Mouse (Mus musculus): ENCODE measurements around the gene Ppm1l.
"Not testable (repeated sequence)": the region's sequence is repeated elsewhere in the genome, so short reads cannot be mapped to it uniquely, and the experiment has no call there.

The Ppm1l gene

DNA sequence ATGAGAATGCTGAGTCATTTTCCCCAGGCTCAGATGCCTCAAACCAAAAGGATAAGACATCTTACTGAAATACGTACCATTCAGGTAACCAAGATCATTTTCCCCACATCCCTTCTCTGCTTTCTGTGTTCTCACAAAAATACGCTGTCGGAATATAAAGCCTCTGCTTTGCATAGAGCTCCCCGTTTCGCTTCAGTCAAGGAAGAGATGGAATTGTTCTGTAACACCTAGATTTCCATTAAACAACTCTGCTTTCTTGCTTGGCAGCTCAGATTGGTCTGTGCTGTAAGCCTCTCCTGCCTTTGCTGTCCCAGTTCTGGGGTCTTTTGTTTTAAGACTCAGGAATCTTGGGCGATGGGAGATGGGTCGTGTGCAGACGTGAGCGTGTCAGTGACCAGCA is 51.3 kb downstream of the Ppm1l start:
- DNase-seq (ENCODE audit: low read depth in 1 of 2, low spot score in 2 of 2): no peak

DNA sequence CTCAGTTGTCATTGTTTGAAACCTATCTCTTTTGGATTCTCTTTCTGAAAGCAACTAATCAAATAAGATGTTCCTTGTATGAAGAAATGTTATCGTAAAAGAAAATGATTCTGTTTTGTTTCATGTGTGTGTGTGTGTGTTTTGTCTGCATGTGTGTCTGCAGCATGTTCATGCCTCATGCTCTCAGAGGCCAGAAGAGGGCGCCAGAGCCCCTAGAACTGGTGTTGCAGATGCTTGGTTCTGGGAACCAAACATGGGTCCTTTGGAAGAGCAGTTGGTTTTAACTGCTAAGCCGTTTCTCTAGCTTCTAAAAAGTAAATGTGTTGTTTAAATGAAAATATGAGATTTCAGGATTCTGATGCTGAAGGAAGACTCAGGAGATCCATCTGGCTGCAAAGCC is 56.1 kb downstream of the Ppm1l start:
- no peak for DNase-seq (ENCODE audit: low read depth in 1 of 2, low spot score in 2 of 2)

DNA sequence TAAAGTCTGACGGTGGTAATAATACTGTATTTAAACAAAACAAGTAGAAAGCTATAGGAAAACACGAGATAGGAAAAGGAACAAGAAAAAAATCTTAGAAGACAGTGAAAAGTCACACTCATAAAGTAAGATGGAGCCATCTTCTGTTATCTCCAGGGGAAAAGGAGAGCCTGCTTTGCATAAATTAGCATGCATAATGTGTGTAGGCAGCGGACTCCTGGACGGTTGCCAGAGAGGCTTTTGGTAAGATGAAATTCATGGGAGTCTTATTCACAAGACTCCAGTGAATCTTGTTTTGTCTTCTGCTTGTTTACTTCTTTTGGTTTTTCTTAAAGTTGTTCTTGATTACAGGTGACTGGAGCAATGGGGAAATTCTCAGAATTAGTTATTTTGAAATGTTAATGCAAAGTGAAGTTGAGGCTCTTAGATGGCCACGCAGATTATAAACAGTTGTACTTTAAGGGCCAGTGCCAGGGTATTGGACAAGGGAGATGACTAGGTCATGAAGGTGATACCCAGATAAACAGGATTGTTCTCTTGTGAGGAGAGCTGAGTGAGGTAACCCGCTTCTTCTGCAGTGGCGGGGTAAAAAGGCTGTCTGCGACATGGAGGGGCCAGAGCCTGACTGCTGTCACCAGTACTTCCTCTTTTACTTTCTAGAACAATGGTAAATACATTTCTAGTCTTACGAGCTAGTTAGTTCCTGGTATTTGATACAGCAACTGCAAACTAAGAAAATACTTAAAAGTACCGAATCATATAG is 57.1 kb downstream of the Ppm1l start:
- no peak for DNase-seq (ENCODE audit: low read depth in 1 of 2, low spot score in 2 of 2)

DNA sequence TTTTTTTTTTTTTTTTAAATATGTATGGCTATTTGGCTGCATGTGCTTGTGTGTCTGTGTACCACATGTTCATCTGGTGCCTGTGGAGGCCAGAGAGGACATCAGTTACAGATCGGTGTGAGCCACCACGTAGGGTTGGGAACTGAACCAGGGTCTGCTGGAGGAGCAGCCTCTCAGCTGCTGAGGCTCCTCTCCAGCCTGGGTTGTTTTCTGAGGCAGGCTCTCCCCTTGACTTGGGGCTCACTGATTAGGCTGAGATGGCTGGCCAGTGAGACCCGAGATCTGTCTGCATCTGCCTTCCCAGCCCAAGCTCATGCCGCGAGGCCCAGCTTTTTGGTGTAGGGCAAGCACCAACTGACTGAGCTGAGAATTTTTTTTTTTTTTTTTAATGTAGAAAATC is 57.9 kb downstream of the Ppm1l start:
- DNase-seq (ENCODE audit: low read depth in 1 of 2, low spot score in 2 of 2): no peak

DNA sequence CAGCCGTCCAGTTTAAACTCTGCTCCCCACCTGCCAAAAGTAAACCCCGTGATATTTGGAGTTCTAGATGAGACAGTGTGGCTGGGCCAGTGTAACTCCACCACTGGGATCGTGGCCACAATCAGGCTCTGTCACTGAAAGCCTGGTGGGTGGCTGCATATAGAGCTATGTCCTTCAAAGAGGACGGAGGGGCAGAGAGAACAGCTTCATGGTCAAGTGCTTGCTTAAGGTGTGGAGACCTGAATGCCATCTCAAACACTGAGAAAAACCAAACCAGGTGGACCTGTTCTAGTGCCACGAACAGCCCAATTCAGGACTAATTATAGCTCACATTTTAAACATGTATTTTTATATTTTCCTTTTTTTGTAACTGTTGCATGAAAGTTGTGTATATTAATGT is 58.3 kb downstream of the Ppm1l start:
- no peak for DNase-seq (ENCODE audit: low read depth in 1 of 2, low spot score in 2 of 2)

DNA sequence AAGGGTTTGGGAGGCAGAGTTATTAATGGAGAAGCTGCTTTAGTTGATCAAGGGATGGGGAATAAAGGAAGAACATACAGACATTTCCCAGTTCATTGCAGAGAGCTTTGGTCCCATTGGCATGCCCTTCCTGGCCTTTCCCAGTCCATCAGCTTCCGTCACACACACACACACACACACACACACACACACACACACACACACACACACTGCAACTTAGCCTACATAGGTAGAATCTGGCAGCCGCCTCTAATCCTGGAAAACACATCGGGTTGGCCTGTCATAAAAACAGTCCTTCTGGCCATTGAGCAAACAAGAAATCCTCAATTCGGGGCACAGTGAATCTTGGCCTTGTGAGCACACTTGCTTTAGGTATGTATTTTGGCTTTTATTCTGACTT is 64.6 kb downstream of the Ppm1l start:
- no peak for DNase-seq (ENCODE audit: low read depth in 1 of 2, low spot score in 2 of 2)

DNA sequence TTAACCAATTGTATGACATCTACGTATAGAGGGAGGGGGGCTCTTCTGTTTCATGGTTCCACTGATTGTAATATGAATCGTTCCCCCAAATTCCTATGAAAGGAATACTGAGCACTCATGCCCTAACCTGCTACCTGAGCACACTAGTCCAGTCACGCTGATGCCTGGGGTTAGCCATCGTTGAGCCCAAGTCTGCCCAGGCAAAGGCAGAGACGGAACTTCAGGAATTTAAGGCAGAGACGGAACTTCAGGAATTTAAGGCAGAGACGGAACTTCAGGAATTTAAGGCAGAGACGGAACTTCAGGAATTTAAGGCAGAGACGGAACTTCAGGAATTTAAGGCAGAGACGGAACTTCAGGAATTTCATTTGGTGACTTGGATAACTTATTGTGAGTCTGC is 75.2 kb downstream of the Ppm1l start:
- not testable (repeated sequence) for DNase-seq (ENCODE audit: low read depth in 1 of 2, low spot score in 2 of 2)

DNA sequence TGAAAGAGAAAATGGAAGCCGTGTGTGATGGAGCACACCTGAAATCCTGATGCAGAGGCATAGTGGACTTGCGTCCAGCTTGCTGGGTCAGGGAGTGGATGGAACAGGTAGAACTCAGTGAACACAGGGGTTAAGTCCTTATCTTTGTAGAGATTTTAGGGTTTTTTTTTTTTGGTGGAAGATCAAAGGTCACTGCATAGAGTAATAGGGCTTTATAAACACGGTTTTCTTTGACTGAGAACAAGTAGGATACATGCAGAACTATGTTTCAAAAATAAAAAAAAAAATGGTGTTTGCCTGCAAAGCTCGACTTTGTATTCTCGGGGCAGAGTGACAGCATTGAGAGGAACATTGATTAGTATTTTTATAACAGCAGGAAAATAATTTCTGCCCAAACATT is 75.6 kb downstream of the Ppm1l start:
- no peak for DNase-seq (ENCODE audit: low read depth in 1 of 2, low spot score in 2 of 2)

DNA sequence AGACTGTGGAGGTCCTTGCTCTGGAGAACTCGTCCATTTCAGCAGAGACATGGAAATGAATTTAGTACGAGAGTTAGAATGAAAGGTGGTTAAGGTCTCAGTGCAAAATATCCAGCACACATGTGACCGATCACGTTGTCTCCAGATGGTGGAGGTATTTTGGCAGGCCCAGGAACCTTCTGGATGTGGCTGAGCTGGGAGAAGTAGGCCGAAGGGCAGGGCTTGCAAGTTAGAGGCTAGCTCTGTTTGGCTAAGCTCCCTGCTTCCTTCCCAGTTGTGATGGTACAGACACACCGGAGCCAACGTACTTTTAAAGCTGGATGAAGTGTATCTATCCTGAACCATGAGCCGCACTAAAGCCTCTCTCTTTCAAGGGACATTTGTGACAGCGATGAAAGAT is 76.4 kb downstream of the Ppm1l start:
- DNase-seq (ENCODE audit: low read depth in 1 of 2, low spot score in 2 of 2): no peak

DNA sequence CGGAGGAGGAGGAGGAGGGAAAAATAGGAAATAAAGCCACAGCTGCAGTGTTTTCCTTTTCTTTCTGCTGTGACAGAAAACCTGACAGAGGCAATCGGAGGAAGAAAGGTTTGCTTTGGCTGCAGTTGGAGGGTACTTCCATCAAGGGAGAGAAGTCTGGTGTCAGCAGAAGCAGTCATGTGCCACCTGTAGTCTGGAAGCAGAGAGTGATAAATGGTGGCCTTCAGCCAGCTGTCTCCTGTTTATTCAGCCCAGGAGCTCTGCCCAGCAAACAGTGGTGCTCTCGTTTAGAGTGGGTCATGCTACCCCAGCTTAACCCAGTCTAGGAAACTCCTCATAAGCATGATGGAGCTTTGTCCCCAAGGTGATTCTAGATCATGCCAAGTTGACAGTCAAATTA is 77.3 kb downstream of the Ppm1l start:
- DNase-seq (ENCODE audit: low read depth in 1 of 2, low spot score in 2 of 2): no peak

DNA sequence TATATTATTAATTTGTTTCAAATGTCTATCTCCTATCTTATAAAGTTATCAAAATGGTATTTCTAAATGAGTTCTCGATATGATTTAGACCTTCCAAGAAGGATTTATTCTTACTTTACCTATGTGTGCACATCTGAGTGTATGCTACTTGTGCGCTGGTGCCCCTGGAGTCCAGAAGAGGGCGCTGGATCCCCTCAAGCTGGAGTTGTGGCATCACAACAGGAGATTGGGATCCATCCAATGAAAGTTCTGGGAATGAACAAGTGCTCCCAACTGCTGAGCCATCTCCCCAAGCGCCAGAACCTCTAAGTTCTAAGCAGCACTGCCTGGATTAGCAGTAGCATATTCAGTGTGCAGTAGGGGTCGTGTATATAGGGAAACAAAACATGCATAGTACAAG is 78.4 kb downstream of the Ppm1l start:
- DNase-seq (ENCODE audit: low read depth in 1 of 2, low spot score in 2 of 2): no peak

DNA sequence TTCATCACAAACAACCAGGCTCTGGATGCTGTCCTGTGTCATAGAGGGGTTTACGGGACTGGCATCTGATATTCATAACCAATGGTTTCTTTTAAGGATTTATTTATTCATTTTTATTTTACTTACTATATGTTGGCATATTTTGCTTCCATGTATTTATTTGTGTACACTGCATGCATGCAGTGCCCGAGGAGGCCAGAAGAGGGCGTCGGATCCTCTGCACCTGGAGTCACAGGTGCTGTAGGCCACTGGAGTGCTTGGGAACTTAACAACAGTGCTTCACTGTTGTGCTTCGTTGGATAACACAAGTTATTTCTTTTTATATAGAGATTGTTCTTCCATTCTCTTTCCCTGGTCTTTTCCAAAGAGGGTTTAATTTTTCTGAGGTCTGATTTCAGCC is 81.1 kb downstream of the Ppm1l start:
- DNase-seq (ENCODE audit: low read depth in 1 of 2, low spot score in 2 of 2): no peak

DNA sequence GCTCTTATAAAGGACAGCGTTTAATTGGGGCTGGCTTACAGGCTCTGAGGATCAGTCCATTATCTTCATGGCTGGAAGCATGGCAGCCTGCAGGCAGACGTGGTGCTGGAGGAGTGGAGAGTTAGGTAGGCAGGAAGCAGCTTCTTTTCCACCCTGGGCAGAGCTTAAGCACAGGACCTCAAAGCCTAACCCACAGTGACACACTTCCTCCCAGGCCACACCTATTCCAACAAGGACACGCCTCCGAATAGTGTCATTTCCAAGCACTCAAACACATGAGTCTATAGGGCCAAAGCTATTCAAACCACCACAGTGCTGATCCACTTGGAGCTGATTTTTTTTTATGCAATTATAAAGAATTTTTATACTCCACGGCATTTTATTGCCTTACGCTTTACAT is 82.7 kb downstream of the Ppm1l start:
- no peak for DNase-seq (ENCODE audit: low read depth in 1 of 2, low spot score in 2 of 2)

DNA sequence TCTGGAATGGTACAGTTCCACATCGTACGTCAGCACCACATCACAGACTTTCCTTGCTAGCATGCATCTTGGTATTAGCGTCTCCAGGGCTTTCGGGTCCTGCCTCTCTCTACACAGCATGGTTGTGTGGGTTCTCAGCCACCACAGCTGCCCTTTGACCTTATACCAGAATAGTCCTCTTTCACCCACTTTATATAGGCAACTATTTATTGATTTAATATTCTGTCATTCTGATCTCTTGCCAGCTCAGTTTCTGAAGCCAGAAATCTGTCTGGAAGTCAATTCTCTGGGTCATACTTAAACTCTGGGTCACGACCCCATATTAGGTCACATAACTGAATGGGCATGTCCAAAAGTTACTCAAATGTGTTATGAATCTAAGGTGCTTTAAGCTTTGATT is 86.5 kb downstream of the Ppm1l start:
- DNase-seq (ENCODE audit: low read depth in 1 of 2, low spot score in 2 of 2): no peak

DNA sequence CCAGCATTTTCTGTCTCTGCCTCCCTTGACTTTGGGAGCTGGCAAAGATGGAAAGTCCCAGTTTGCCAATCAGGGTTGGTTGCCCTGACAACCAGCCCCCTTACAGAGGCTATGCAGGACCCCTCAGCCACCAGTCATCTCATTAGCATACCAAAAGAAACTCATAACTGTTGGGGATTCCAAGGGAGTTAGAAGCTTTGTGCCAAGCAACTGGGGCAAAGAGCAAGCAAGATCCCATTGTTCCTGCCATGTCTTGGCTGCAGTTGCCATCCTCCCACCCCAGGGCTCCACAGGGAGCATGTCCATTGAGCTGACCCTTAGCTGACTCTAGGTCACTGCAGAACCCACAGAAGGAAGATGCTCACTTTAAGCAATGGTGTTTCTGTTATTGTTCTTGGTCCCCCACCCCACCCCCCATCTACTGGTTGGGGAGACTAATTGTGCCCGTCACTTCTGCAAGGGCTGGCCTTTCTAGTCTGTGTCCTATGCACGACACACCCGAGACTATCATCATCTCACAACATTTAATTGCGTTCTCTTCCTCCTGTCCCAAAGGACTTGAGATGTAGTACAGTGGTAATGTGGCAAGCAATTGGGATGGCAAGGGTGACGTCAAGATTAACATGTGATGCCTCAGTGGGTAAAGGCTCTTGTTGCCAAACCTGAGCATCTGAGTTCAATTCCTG is 89.7 kb downstream of the Ppm1l start:
- no peak for DNase-seq (ENCODE audit: low read depth in 1 of 2, low spot score in 2 of 2)

DNA sequence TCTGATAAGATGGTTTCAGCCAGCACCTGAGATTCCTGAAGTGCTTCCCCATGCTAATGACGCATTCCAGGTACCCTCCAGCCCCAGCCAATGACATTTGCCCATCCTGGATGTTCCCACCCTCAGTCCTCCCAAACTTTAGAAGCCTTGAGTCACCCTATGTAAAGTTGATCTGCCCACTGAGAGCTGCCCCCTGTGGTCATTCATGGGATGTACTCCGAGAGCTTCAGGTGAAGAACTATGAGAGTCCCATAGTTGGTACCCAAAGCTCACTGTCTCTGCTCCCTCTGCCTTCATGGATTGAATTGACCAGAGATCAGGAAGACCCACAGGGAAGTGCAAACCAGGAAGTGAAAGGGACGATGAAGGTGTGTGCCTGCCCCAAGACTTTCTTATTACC is 91.4 kb downstream of the Ppm1l start:
- no peak for DNase-seq (ENCODE audit: low read depth in 1 of 2, low spot score in 2 of 2)

DNA sequence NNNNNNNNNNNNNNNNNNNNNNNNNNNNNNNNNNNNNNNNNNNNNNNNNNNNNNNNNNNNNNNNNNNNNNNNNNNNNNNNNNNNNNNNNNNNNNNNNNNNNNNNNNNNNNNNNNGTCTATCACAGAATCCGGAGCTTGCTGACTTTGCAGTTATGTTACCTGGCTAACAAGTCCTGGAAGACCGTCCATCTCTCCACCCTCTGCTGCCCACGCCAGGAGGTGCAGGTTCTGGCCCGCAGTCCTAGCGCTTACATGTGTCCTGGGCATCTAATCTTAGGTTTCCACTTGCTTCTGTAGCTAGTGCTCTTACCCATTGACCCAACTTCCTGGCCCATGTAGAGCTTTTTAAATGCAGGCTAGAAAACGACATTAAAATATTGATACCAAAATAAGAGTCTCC is 99.5 kb downstream of the Ppm1l start:
- DNase-seq (ENCODE audit: low read depth in 1 of 2, low spot score in 2 of 2): no peak

DNA sequence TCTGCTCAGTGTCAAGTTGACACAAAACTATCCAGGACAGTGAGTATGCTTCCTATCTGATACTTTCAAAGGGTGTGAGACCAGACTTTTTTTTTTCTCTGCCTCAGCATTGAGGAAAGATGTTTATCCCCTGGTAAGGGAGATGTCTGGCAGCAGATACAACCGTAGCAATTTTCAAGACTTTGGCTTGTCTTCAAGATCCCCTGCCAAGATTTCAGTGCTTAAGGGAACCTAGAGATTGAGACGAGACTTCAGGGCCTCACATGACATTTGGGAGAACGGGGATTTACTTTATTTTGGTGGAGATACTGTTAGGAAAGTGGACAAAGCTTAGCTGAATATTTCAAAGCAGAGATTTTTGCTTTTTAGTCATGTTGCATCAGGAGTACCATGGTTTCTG is 106.1 kb downstream of the Ppm1l start:
- no peak for DNase-seq (ENCODE audit: low read depth in 1 of 2, low spot score in 2 of 2)

DNA sequence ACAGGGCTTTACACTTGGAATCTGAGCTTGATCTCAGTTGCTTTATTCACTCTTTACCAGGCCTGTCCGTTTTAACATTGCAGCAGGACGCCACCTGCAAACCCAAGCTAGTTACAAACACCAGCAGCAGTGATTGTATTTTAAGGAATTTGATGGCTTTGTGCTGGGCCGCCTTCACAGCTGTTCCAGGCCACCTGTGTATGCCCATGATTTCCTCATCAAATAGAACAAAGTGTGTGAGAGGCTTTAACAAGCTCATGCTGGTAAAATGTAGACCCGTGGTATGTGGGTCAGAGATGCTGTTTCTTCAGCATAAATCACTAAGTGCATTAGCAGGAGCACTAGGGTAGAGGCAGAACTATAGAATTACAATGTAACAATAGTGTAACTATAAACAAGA is 106.7 kb downstream of the Ppm1l start:
- no peak for DNase-seq (ENCODE audit: low read depth in 1 of 2, low spot score in 2 of 2)

DNA sequence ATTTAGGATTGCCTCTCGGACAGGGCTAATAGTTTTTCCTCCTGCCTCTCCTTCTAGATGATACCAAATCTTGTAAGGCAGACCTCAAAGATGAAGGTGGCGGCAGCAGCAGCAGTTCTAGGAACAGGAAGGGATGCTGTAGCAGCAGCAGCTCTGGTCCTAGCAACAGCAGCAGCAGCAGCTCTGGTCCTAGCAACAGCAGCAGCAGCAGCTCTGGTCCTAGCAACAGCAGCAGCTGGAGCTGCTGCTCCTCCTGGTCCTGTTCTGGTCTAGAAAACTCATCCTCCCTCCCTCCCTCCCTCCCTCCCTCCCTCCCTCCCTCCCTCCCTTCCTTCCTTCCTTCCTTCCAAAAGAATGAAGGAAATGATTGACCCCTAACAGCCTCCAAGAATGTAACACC is 108.1 kb downstream of the Ppm1l start:
- not testable (repeated sequence) for DNase-seq (ENCODE audit: low read depth in 1 of 2, low spot score in 2 of 2)

DNA sequence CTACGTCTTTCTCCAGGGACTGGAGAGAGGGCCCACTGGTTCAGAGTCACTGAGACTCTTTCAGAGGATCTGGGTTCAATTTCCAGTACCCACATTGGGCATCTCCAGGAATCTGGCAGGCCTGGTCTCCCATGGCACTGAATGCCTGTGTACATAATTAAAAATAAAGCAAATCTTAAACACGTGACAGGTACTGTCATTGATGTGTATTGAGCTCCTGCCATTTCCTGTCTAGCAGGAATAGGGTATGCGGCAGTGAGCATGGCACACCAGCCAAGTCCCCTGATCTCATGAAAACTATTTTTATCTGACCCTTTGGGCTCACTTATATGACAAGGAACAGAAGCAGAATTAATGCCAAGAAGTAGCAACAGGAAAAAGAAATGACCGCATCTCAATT is 110.6 kb downstream of the Ppm1l start:
- DNase-seq (ENCODE audit: low read depth in 1 of 2, low spot score in 2 of 2): no peak

DNA sequence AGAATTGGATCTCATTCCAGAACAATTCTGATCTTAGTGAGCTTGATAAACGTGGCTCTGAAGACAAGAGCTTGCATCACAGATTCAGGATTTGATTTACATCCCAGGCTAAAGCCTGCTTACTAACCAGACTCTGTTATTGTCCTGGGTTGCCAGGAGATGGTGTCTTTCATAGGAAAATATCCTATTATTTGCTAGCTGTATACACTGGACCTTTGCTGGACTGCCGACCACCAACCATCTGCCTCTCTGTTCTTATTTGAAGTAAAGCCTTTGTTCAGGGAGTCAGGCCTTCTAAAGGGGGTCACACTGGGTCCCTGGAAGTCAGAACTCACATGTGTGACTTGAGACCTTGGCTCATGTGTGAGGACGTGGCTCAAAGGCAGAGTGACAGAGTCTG is 111.6 kb downstream of the Ppm1l start:
- no peak for DNase-seq (ENCODE audit: low read depth in 1 of 2, low spot score in 2 of 2)

DNA sequence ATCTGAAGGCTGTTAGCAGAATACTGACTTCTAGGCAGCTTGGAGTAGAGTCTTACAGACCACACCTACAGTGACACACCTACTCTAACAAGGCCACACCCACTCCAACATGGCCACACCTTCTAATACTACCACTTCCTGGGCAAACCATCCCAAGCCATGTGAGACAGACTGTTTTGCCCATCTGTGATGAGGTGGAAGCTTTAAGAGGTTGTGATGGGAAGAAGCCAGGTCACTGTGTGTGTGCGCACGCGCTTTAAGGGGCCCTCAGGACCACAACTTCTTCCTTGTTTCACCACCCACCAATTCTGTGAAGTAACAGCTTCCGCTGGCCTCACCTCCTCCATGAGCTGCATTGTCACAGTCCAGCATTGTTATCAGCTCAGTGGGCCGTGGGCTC is 112.7 kb downstream of the Ppm1l start:
- no peak for DNase-seq (ENCODE audit: low read depth in 1 of 2, low spot score in 2 of 2)

Data from monocyte, adult 2 months (primary cell).